Mouse (Mus musculus): Measurements from ENCODE around the gene Ltbp3. TPM values are rescaled to one million over a fixed set of nuclear protein-coding genes. Genes with fewer than 3 reads are reported as not detected.

Gene Ltbp3
- polyA plus RNA-seq, 1 experiment from 2014 or later = 35.2 TPM

DNA sequence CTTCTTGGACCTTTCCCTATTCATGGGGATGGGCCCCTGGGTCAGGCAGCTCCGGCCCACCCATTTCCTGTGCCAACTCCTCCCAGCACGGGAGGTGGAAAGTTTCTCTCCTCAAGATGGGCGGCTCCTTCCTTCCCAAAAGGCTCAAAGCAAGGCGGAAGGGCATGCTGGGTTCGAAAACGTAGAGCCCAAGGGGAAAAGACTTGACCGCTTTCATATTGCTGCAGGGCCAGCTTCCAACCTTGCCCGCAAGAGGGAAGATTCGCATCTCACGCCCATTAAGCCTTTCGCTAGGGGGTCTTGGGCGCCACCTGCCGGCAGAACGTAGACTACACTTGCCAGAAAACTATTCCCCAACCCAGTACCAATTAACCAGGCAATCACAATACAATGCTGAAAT lies 13.0 kb upstream of the Ltbp3 start:
- Histone ChIP-seq H3K4me2 (replicated peaks; ENCODE audit: low read depth, low read length) (peak overlapping the region; percentile 96), H3K4me3 (ENCODE audit: low read depth, low read length) (peak overlapping the region; percentile 73), H3K27ac (ENCODE audit: low read length) (peak overlapping the region; percentile 48; the same call in 1 of the 2 replicates), H3K36me3 (ENCODE audit: control insufficient read depth, insufficient read depth, low read length) (peaks cover 6% of the 10 kb centered on the region; the same call in 1 of the 2 replicates), H3K27me3 (ENCODE audit: control insufficient read depth, insufficient read depth, low read length) (no peaks in the 10 kb centered on the region), H3K4me1 (ENCODE audit: control insufficient read depth, insufficient read depth, low read length) (peaks cover 48% of the 10 kb centered on the region), H3K9ac (replicated peaks; ENCODE audit: low read depth, low read length) (peak overlapping the region; percentile 91; the same call in 1 of the 2 replicates), H3K9me3 (ENCODE audit: control insufficient read depth, low read depth, low read length) (no peaks in the 10 kb centered on the region)
- WGBS = 2% methylated on average over 14 of the region's 14 CpGs
- no peak for ATAC-seq (ENCODE audit: insufficient number of reproducible peaks, insufficient read depth, low FRiP score, low read depth)

DNA sequence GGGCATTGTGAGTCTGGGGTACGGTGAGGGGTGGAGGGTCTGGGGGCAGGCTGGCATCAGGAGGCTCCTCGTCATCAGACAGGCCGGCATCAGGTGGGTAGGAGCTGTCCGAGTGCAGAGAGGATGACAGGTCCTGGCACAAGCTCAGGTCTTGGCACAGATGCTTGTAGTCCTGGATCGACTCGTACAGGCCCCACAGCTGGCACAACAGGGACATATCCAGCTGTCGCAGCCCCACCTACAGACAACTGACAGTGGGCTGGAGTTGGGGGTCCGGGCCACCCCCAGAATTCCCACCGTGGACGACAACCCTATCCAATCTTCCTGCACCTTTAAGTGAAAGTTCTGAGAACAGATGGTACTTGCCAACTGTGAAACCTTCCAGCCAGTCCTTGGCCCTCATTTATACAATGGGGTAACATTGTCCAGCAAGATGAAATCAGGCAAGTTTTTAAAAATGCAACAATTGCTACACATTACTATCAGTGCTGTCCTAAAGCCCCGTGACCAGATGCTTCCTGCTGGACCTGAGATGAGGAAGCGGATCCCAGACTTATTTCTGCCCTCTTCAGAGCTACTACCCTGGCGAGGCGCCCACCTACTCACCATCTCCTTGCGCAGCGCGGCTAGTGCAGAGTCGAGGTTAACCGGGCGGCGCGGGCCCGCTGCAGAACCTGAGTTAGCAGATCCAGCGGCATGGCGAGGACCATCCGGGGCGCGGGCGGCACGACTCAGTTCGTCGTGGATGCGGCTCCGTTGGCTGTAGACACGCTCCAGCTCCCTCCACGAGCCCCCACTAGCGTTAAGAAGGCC lies 11.9 kb upstream of the Ltbp3 start:
- H3K4me1 ChIP-seq (ENCODE audit: control insufficient read depth, insufficient read depth, low read length) = peaks cover 45% of the 10 kb centered on the region
- ATAC-seq (ENCODE audit: insufficient number of reproducible peaks, insufficient read depth, low FRiP score, low read depth) = 0 out of 2 replicates have a peak, but pooled peaks have one; percentile 1
- H3K4me2 ChIP-seq (replicated peaks; ENCODE audit: low read depth, low read length) = peak overlapping the region; percentile 96
- no peaks in the 10 kb centered on the region for H3K9me3 ChIP-seq (ENCODE audit: control insufficient read depth, low read depth, low read length)
- WGBS = 8% methylated on average over 37 of the region's 37 CpGs
- no peaks in the 10 kb centered on the region for H3K27me3 ChIP-seq (ENCODE audit: control insufficient read depth, insufficient read depth, low read length)
- H3K36me3 ChIP-seq (ENCODE audit: control insufficient read depth, insufficient read depth, low read length) = peaks cover 3% of the 10 kb centered on the region; the same call in 1 of the 2 replicates
- H3K27ac ChIP-seq (ENCODE audit: low read length) = peak overlapping the region; percentile 82
- peak overlapping the region; percentile 91 for H3K9ac ChIP-seq (replicated peaks; ENCODE audit: low read depth, low read length)
- peak overlapping the region; percentile 73 for H3K4me3 ChIP-seq (ENCODE audit: low read depth, low read length)

DNA sequence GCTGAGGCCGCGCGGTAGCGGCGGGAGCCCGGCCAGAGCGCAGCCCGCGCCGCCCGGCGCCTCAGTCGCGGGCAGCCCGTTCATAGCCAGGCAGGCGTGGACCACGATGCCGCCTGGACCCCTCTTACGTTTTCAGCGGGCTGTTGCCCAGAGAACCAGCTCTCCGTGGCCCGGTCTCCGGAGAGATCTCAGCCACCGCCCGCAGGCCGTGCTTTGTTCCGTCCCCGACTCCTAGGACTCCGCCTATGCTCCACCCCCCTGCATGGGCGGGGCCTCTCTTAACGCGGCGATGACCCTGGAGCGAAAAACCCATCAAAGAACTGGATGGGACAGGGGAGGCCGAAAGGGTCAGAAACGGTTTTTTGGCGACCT lies 11.3 kb upstream of the Ltbp3 start, which contains the start of gene Fam89b:
Gene Fam89b (minus strand): TSS at position 210 of the 372 bp plus-strand sequence.
- WGBS = under 1% methylated on average over 37 of the region's 37 CpGs
- H3K36me3 ChIP-seq (ENCODE audit: control insufficient read depth, insufficient read depth, low read length) = no peaks in the 10 kb centered on the region; the same call in 1 of the 2 replicates
- peak within 1 kb of the TSS; percentile 91 for H3K9ac ChIP-seq (replicated peaks; ENCODE audit: low read depth, low read length)
- peak; percentile 75 for ATAC-seq (ENCODE audit: insufficient number of reproducible peaks, insufficient read depth, low FRiP score, low read depth)
- H3K27ac ChIP-seq (ENCODE audit: low read length) = peak within 1 kb of the TSS; percentile 82
- no peaks in the 10 kb centered on the region for H3K27me3 ChIP-seq (ENCODE audit: control insufficient read depth, insufficient read depth, low read length)
- H3K4me1 ChIP-seq (ENCODE audit: control insufficient read depth, insufficient read depth, low read length) = peaks cover 40% of the 10 kb centered on the region
- H3K4me3 ChIP-seq (ENCODE audit: low read depth, low read length) = peak within 1 kb of the TSS; percentile 73
- H3K4me2 ChIP-seq (replicated peaks; ENCODE audit: low read depth, low read length) = peak within 1 kb of the TSS; percentile 99
- H3K9me3 ChIP-seq (ENCODE audit: control insufficient read depth, low read depth, low read length) = no peaks in the 10 kb centered on the region

DNA sequence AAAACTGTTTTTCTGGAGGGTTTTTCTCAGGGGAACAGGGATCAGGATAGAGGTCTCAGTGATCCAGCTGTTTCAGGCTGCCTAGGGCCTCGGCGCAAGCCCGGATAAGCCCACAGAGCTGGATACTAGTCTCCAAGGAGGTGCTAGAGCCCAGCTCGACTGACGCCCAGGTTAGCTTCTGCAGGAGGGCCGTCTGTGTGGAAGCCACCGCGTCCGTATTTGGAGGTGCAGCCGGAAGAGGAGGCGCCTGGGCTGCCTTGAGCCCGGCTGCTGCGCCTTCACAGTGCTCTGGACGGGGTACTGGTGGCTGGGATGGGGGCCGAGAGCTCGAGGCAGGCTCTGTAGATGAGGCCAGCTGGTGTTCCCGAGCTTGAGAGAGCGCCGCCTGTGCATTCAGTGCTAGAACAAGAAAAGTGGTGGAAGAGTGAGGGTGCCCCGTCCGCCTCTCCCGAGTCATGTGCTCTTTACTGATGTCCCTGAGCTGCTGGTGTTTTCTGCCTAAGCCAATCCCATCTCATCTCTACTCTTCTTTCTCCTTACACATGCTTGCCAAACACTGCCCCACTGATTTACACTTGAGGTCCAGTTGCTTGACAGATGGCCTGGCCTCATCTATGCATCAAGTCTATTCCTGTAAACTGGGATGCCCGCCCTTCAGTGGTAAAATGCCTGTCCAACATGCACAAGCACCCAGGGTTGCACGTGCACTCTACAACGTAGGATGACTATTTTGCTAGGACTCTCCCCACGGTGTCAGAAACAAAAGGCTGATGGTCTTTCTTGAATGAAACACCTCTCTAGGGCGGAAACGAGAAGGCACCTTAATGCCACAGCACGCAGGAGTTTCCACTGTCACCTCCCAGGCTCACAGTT lies 10.2 kb upstream of the Ltbp3 start:
- H3K9ac ChIP-seq (replicated peaks; ENCODE audit: low read depth, low read length) = peak overlapping the region; percentile 26
- H3K4me2 ChIP-seq (replicated peaks; ENCODE audit: low read depth, low read length) = peak overlapping the region; percentile 99
- H3K27me3 ChIP-seq (ENCODE audit: control insufficient read depth, insufficient read depth, low read length) = no peaks in the 10 kb centered on the region
- H3K4me3 ChIP-seq (ENCODE audit: low read depth, low read length) = peak overlapping the region; percentile 47
- 73% methylated on average over 29 of the region's 29 CpGs for WGBS
- no peaks in the 10 kb centered on the region; the same call in 1 of the 2 replicates for H3K36me3 ChIP-seq (ENCODE audit: control insufficient read depth, insufficient read depth, low read length)
- ATAC-seq (ENCODE audit: insufficient number of reproducible peaks, insufficient read depth, low FRiP score, low read depth) = no peak
- H3K9me3 ChIP-seq (ENCODE audit: control insufficient read depth, low read depth, low read length) = no peaks in the 10 kb centered on the region
- H3K4me1 ChIP-seq (ENCODE audit: control insufficient read depth, insufficient read depth, low read length) = peaks cover 37% of the 10 kb centered on the region
- H3K27ac ChIP-seq (ENCODE audit: low read length) = no peak overlapping the region

DNA sequence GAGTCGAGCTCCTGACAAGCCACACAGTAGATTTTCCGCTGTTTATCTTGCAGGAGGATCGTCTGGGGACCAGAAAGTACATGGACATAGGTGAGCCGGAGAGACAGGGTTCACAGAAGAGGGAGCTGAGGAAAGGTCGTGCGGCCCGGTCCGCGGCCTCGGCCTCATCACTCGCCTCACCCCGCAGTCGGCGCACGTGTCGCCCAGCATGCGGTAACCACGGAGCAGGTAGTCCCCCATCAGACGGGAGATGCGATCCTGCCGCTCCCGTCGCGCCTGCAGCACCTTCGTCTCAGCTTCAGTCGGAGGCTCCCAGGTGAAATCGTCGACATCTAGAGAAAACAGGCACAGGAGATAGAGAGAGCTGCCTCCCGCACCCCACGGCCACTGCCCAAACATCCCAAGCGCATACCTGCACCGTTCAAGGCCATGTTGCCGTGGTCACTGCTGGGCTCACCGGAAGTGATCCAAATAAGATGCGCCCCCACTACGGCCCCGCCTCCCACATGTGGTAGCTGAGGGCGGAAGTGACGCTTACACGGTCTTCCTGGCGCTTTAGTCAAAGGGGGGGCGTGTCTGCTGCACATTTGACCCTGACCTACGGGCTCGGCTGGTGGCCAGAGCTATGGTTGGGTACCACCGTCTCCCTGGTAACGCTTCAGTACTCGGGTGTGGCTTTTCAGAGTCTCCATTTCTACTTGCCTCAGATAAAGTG lies 9.3 kb upstream of the Ltbp3 start:
- Histone ChIP-seq H3K4me3 (ENCODE audit: low read depth, low read length) (peak overlapping the region; percentile 47), H3K4me1 (ENCODE audit: control insufficient read depth, insufficient read depth, low read length) (peaks cover 36% of the 10 kb centered on the region), H3K9ac (replicated peaks; ENCODE audit: low read depth, low read length) (peak overlapping the region; percentile 26), H3K27me3 (ENCODE audit: control insufficient read depth, insufficient read depth, low read length) (no peaks in the 10 kb centered on the region), H3K36me3 (ENCODE audit: control insufficient read depth, insufficient read depth, low read length) (no peaks in the 10 kb centered on the region; the same call in 1 of the 2 replicates), H3K9me3 (ENCODE audit: control insufficient read depth, low read depth, low read length) (no peaks in the 10 kb centered on the region), H3K27ac (ENCODE audit: low read length) (peak overlapping the region; percentile 15; the same call in 1 of the 2 replicates), H3K4me2 (replicated peaks; ENCODE audit: low read depth, low read length) (peak overlapping the region; percentile 99)
- ATAC-seq (ENCODE audit: insufficient number of reproducible peaks, insufficient read depth, low FRiP score, low read depth) = peak; percentile 87
- under 1% methylated on average over 47 of the region's 47 CpGs for WGBS

DNA sequence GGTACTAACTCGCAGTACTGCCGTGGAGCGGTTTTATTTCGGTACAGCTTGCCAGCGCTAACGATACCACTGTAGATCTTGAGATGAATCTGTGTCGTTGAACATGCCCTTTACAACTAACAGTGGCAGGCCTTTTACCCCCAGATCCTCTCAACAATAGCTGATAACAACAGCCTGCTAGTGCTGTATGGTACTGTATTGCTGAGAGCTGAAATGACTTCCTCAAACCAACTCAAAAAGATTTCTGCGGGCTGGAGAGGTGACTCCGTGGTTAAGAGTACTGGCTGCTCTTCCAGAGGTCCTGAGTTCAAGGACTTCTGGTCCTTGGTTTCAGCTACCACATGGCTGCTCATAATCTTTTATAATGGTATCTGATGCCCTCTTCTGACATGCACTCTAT lies 6.4 kb upstream of the Ltbp3 start:
- H3K27me3 ChIP-seq (ENCODE audit: control insufficient read depth, insufficient read depth, low read length) = no peaks in the 10 kb centered on the region
- no peak overlapping the region for H3K4me3 ChIP-seq (ENCODE audit: low read depth, low read length)
- 81% methylated on average over 9 of the region's 9 CpGs for WGBS
- H3K9me3 ChIP-seq (ENCODE audit: control insufficient read depth, low read depth, low read length) = no peaks in the 10 kb centered on the region
- no peak overlapping the region for H3K27ac ChIP-seq (ENCODE audit: low read length)
- H3K4me2 ChIP-seq (replicated peaks; ENCODE audit: low read depth, low read length) = no peak overlapping the region
- peaks cover 14% of the 10 kb centered on the region; the same call in 1 of the 2 replicates for H3K4me1 ChIP-seq (ENCODE audit: control insufficient read depth, insufficient read depth, low read length)
- no peak overlapping the region for H3K9ac ChIP-seq (replicated peaks; ENCODE audit: low read depth, low read length)
- H3K36me3 ChIP-seq (ENCODE audit: control insufficient read depth, insufficient read depth, low read length) = no peaks in the 10 kb centered on the region; the same call in 1 of the 2 replicates
- ATAC-seq (ENCODE audit: insufficient number of reproducible peaks, insufficient read depth, low FRiP score, low read depth) = no peak

DNA sequence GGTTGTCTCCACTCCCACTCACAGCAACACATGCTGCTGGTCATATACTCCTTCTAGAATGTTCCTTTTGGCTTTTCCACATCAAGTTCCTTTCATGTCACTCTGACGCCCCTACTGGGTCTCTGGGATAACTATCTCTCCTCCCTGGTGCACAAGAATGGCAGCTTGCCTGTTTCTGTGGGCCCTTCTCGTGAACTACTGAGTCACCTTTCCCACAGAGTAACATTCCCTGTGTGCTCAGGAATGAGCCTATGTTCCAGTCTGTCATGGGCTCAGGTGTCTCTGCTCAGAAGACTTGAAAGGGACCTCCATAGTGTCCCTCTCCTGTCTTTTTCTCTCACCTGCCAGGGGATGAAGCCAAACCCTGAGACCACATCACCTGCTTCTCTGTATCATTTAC lies 1.3 kb upstream of the Ltbp3 start:
- no peak for ATAC-seq (ENCODE audit: insufficient number of reproducible peaks, insufficient read depth, low FRiP score, low read depth)
- H3K9me3 ChIP-seq (ENCODE audit: control insufficient read depth, low read depth, low read length) = no peaks in the 10 kb centered on the region
- 58% methylated on average over 2 of the region's 2 CpGs for WGBS
- no peaks in the 10 kb centered on the region for H3K36me3 ChIP-seq (ENCODE audit: control insufficient read depth, insufficient read depth, low read length)
- H3K4me2 ChIP-seq (replicated peaks; ENCODE audit: low read depth, low read length) = no peak overlapping the region
- no peak overlapping the region for H3K9ac ChIP-seq (replicated peaks; ENCODE audit: low read depth, low read length)
- no peaks in the 10 kb centered on the region for H3K27me3 ChIP-seq (ENCODE audit: control insufficient read depth, insufficient read depth, low read length)
- no peak overlapping the region for H3K4me3 ChIP-seq (ENCODE audit: low read depth, low read length)
- H3K27ac ChIP-seq (ENCODE audit: low read length) = no peak overlapping the region
- H3K4me1 ChIP-seq (ENCODE audit: control insufficient read depth, insufficient read depth, low read length) = peaks cover 23% of the 10 kb centered on the region

All from stomach, embryonic 14.5 days (tissue).